Mouse (Mus musculus) gastrocnemius, postnatal 25 days (tissue): ENCODE data around the gene Stk16. TPM values are rescaled to one million over a fixed set of nuclear protein-coding genes. Genes with fewer than 3 reads are reported as not detected.

ENCODE experiments used
- DNase-seq: peaks from one replicate; pipeline ENCODE4 v3.0.0; 2022
- total RNA-seq, 2 experiments: library from RNA; stranded (reverse); gene quantifications; 1 replicate in 1 of 2; 2 replicates in 1 of 2; pipeline ENCODE4 v1.2.3; 2021

Gene Stk16
- total RNA-seq, 2 experiments from 2014 or later: 23.1 to 26.0 TPM

- DNase-seq: peak; percentile 90
These were observed 25.7 kb downstream of the Stk16 start, which contains the start of gene Dnajb2 for GRCm38 (mm10) chr1:75236117-75237050. Gene Dnajb2, plus strand, starts transcription at chr1:75236406.

DNA sequence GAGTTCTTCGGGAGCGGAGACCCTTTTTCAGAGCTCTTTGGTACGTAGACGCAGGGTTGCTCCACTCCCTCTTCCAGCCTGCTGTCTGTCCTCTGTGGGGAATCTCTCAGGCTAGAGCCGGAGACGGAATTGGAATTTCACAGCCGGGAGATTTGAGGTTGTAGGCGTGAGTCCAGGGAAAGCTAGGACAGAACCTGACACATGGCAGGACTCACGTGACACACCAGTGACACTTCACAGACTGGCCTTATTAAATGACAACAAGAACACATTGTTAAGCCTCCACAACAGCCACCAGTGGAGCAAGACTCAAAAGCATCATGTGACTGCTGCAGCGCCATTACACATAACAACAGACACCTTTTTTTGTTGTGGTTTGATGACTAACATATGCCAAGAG is 29.0 kb downstream of the Stk16 start:
- no peak for DNase-seq

GRCm38 (mm10) chr1:75243411-75243810 is 32.8 kb downstream of the Stk16 start:
- DNase-seq: no peak

DNA sequence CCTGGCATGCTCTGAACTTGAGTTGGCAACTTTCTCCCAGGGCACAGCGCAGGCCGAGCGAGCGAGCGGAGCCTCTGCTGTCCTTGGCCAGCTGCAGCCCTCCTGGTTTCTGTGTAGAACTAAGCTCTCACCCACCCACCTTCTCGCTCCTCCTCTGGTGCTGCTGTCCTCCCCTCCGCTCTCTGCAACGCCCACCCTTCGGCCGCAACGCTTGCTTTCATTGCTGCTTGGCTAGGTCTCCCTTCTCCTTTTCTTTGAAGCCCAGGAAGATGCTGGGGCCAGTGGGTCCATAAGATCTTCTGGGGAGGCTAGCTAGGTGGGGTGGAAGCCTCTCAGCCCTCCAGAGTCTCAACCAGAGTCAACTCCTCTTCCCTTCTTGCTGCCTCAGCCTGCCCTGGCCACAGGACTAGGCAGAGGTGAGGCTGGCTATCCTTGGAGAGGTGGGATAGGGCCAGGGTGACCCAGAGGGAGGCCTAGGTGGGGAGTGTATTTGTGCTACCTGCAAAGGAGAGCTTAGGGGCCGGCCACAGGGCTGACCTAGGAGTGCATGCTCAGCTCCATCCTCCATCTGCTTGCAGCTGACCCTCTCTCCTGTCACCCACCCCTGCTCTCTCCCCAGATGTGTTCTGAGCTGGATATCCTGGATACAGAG is 33.7 kb downstream of the Stk16 start:
- no peak for DNase-seq

- DNase-seq: no peak
These were observed 34.2 kb downstream of the Stk16 start for GRCm38 (mm10) chr1:75244836-75245235.

GRCm38 (mm10) chr1:75247071-75247930 is 36.7 kb downstream of the Stk16 start:
- no peak for DNase-seq

GRCm38 (mm10) chr1:75248041-75248772 is 37.6 kb downstream of the Stk16 start:
- peak; percentile 53 for DNase-seq

DNA sequence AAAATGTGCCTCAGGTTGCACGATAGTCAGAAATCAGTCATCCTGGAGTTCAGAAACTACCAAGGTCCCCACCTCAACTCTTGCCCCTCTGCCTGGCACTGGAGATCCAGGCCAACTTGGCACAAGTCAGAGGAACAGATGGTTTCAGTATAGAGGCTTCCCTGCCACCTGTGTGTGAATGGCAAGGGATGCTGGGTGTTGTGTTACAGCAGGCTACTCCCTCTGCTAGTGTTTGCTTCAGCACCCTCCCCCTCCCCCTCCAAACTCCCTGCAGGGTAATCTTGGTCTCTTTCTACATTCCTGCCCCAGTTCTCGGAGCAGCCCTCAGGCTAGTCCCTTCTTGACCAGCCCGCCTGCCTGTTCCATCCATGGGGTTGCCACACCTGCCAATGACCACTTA is 39.9 kb downstream of the Stk16 start:
- no peak for DNase-seq

DNA sequence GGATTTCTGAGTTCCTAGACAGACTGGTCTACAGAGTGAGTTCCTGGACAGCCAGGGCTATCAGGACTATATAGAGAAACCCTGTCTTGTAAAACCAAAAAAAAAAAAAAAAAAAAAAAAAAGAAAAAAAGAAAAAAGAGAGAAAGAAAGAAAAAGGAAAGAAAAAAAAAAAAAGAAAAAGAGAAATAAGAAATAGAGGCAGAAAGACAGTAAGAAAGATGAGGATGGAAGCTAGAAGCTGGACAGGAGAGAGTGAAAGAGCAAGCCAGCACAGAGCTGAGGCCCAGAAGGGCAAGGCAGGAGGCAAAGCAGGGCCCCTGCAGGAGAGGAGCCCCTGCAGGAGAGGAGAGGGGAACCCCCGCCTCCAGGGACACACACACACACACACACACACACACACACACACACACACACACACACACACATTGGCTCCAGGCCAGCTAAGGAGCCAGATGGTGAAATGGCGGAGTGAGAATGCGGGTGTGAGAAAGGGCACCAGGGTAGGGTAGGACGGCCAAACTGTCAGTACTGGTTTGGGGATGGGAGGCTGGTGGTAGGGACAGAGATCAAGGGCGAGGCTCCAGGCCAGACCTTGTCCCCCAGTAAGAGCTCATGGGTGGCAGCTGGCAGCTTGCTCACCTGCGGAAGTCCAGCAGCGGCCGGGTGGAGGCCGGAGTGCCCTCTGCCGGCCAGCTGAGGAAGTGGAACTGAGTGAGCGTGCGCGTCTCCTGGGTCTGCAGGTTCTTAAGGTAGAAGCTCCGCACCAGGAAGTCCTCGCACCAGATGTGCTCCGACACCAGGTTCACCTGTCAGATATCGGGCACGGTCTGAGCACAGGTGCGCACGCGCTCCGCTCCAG is 40.7 kb downstream of the Stk16 start:
- peak; percentile 76 for DNase-seq

DNA sequence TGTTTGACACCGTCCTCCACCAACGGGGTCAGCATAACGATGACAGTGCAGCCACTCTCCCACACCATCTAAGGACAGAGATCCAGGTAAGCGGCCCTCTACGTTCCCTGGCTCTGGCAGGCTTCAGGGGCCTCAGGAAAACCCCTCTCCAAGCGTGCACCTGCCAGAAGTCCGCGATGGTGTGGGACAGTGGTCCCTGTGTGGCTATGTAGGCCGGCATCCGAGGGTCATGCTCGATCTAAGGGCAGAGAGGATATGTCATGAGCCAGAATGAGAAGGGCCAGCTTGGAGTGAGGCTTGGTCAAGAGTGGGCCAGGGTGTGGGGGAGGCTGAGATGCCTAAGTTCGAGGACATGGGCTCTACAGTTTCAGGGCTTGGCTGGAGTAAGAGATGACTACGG is 41.7 kb downstream of the Stk16 start:
- no peak for DNase-seq

- DNase-seq: no peak
These were observed 42.4 kb downstream of the Stk16 start for GRCm38 (mm10) chr1:75253029-75253428.

GRCm38 (mm10) chr1:75253849-75254624 is 43.4 kb downstream of the Stk16 start:
- DNase-seq: no peak

- DNase-seq: no peak
These were observed 44.0 kb downstream of the Stk16 start for GRCm38 (mm10) chr1:75254625-75255013.

GRCm38 (mm10) chr1:75255516-75256046 is 44.9 kb downstream of the Stk16 start:
- DNase-seq: no peak

GRCm38 (mm10) chr1:75261278-75261677 is 50.6 kb downstream of the Stk16 start:
- no peak for DNase-seq

DNA sequence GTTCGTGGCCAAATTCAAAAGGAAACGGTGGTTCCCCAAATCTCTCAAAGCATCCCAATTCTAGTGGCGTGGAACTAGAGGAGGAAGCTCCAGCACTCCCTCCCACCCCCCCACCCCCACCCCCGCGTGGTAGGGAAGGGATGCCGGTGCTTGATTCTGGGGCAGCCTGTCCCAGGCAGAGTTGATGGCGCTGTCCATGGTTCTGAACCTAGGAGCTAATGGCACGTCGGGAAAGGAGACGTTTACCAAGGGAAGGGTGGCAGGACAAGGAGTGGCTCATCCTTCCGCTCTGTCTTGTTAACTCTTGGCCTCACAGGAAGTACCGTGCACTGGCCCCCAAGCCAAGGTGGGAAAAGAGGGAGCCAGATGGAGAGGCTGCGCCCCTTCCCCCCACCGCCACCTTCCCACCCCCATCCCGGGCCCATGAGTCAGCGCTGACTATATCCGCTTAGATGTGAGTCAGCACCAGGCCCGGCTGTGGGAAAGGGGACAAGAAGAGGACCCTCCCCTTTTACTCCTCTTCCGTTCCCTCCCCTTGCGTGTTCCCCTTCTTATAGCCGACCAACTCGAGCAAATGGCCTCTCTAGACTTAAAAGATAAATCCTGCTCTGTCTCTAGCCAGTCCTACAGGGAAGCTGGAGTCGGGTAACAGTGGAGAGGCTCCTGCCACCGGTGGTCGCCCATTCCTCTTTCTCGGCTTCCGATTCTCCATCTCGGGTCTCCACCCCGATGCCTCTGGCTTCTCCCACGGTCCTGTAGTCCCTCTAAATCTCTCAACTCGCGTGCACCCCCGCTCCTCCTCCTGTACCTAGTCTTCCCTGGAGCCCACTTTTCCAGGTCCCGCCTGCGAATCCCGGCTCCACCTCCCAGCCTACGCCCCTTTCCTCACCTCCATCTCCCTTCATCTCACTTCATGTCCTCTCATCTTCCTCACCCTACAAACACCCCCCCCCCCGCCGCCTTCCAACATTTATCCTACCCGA is 52.6 kb downstream of the Stk16 start:
- no peak for DNase-seq

GRCm38 (mm10) chr1:75264091-75264880 is 53.6 kb downstream of the Stk16 start, which contains the start of gene Ptprn:
Gene Ptprn, minus strand, starts transcription at chr1:75264502.
- no peak for DNase-seq
